20 mouse cellular contexts compared by ENCODE assay signal in the genomic region with DNA sequence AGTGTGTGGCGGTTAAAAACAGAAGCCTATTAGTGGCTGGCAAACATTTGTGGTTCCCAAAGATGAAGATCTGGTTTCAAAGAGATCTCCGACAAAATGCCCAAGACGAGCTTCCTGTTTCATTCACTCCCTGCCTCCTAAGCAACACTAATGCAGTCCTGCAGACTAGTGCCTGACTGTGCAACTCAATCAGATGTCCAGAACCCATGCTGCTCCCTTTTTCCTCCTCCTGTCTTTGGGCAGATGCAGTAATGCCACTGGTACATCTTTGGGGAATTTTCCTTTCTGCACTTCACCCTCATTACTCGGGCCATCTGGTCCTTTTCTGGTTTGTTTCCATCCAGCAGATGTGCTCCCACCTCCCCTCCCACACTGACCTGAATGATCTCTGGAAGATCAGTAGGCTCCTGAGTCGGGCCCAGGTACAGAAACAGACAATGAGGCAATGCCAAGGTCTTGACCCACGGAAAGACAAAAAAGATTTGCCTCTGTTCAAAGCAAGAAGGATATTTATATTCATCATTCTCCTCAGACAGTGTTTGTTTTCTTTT.
A peak's percentile ranks its signal among the peaks of the same experiment; 100 is the strongest.
DNase-seq lines count a peak whose midpoint lies in the region; ATAC-seq and TF ChIP-seq lines count a peak whose summit lies in the region.
"Had no signal": no experiment of that assay in that cellular context is flagged by ENCODE, and none has a peak within 500 bp of the region (broad histone marks: within the 10 kb centered on the region; RNA-seq: fewer than 3 reads in every experiment).

No protein-coding gene starts in this region.

- no peaks in the 10 kb centered on the region for H3K9me3 ChIP-seq in forebrain, embryonic 14.5 days (replicated peaks; ENCODE audit: control insufficient read depth, low read length)
- H3K9me3 ChIP-seq in forebrain, embryonic 15.5 days: no peaks in the 10 kb centered on the region
- no peaks in the 10 kb centered on the region for H3K9me3 ChIP-seq in midbrain, embryonic 14.5 days (ENCODE audit: control insufficient read depth, low read length)
- H3K9me3 ChIP-seq: embryonic facial prominence, embryonic 15.5 days; hindbrain, embryonic 15.5 days; limb, embryonic 15.5 days; stomach, embryonic 15.5 days had no signal

- no peak overlapping the region for H3K4me2 ChIP-seq in forebrain, embryonic 14.5 days (ENCODE audit: low read length)
- no peak overlapping the region for H3K4me2 ChIP-seq in forebrain, embryonic 15.5 days (replicated peaks)
- H3K4me2 ChIP-seq in midbrain, embryonic 14.5 days (ENCODE audit: low read length): no peak overlapping the region
- H3K4me2 ChIP-seq: embryonic facial prominence, embryonic 15.5 days; hindbrain, embryonic 15.5 days; limb, embryonic 15.5 days; stomach, embryonic 15.5 days had no signal

- 31% methylated on average over 6 of the region's 6 CpGs for WGBS in forebrain, embryonic 14.5 days
- WGBS in forebrain, embryonic 15.5 days: 22% methylated on average over 6 of the region's 6 CpGs
- 38% methylated on average over 6 of the region's 6 CpGs for WGBS in midbrain, embryonic 14.5 days

- no peak overlapping the region for H3K4me3 ChIP-seq in forebrain, embryonic 14.5 days (ENCODE audit: low read depth, low read length)
- H3K4me3 ChIP-seq in forebrain, embryonic 15.5 days: no peak overlapping the region
- H3K4me3 ChIP-seq in midbrain, embryonic 14.5 days (replicated peaks; ENCODE audit: low read depth, low read length): no peak overlapping the region
- H3K4me3 ChIP-seq: embryonic facial prominence, embryonic 15.5 days; hindbrain, embryonic 15.5 days; limb, embryonic 15.5 days; stomach, embryonic 15.5 days had no signal

- H3K4me1 ChIP-seq in forebrain, embryonic 14.5 days (ENCODE audit: control insufficient read depth, insufficient read depth, low read length): no peaks in the 10 kb centered on the region
- peaks cover 3% of the 10 kb centered on the region; the same call in 1 of the 2 replicates for H3K4me1 ChIP-seq in forebrain, embryonic 15.5 days
- no peaks in the 10 kb centered on the region for H3K4me1 ChIP-seq in midbrain, embryonic 14.5 days (ENCODE audit: control insufficient read depth, insufficient read depth, low read length)
- H3K4me1 ChIP-seq: embryonic facial prominence, embryonic 15.5 days; hindbrain, embryonic 15.5 days; limb, embryonic 15.5 days; stomach, embryonic 15.5 days had no signal

- H3K9ac ChIP-seq in forebrain, embryonic 14.5 days (ENCODE audit: low read length): no peak overlapping the region
- H3K9ac ChIP-seq in forebrain, embryonic 15.5 days (replicated peaks): no peak overlapping the region
- H3K9ac ChIP-seq in midbrain, embryonic 14.5 days (replicated peaks; ENCODE audit: low read length): no peak overlapping the region
- H3K9ac ChIP-seq: embryonic facial prominence, embryonic 15.5 days; hindbrain, embryonic 15.5 days; limb, embryonic 15.5 days; stomach, embryonic 15.5 days had no signal

- H3K36me3 ChIP-seq in forebrain, embryonic 14.5 days (ENCODE audit: control insufficient read depth, insufficient read depth, low read length): no peaks in the 10 kb centered on the region
- H3K36me3 ChIP-seq in forebrain, embryonic 15.5 days: no peaks in the 10 kb centered on the region
- no peaks in the 10 kb centered on the region for H3K36me3 ChIP-seq in midbrain, embryonic 14.5 days (ENCODE audit: control insufficient read depth, insufficient read depth, low read length)
- H3K36me3 ChIP-seq: embryonic facial prominence, embryonic 15.5 days; hindbrain, embryonic 15.5 days; limb, embryonic 15.5 days; stomach, embryonic 15.5 days had no signal

- H3K27me3 ChIP-seq in forebrain, embryonic 14.5 days (replicated peaks; ENCODE audit: control insufficient read depth, insufficient read depth, low read length): no peaks in the 10 kb centered on the region
- no peaks in the 10 kb centered on the region for H3K27me3 ChIP-seq in forebrain, embryonic 15.5 days
- no peaks in the 10 kb centered on the region for H3K27me3 ChIP-seq in midbrain, embryonic 14.5 days (ENCODE audit: control insufficient read depth, insufficient read depth, low read length)
- H3K27me3 ChIP-seq: embryonic facial prominence, embryonic 15.5 days; hindbrain, embryonic 15.5 days; limb, embryonic 15.5 days; Patski; stomach, embryonic 15.5 days had no signal

- peak; percentile 55; the same call in 1 of the 2 replicates for ATAC-seq in forebrain, embryonic 14.5 days
- ATAC-seq in forebrain, embryonic 15.5 days (replicated peaks): no peak
- no peak; the same call in 1 of the 2 replicates for ATAC-seq in midbrain, embryonic 14.5 days (ENCODE audit: low FRiP score, low TSS enrichment)
- ATAC-seq: activated CD4-positive, CD25-positive, alpha-beta regulatory T cell, adult 4 months; Patski had no signal

- no peak overlapping the region for H3K27ac ChIP-seq in forebrain, embryonic 14.5 days (ENCODE audit: low read depth, low read length)
- no peak overlapping the region for H3K27ac ChIP-seq in forebrain, embryonic 15.5 days (replicated peaks)
- no peak overlapping the region for H3K27ac ChIP-seq in midbrain, embryonic 14.5 days (replicated peaks; ENCODE audit: low read depth, low read length)
- H3K27ac ChIP-seq: embryonic facial prominence, embryonic 15.5 days; hindbrain, embryonic 15.5 days; limb, embryonic 15.5 days; stomach, embryonic 15.5 days had no signal

- no peak for TF ChIP-seq CTCF in brain, embryonic 14.5 days (IDR thresholded peaks at IDR 0.05; ENCODE audit: borderline replicate concordance, extremely low read depth, insufficient read depth, insufficient read length)

- peak; percentile 37 for DNase-seq in forebrain, embryonic 14.5 days (ENCODE audit: low spot score)
- peak; percentile 73 for DNase-seq in brain, embryonic 14.5 days (ENCODE audit: low read depth)
- peak; percentile 2 for DNase-seq in embryo, embryonic 11.5 days (ENCODE audit: low read depth, low spot score)
- DNase-seq in midbrain, embryonic 14.5 days: peak; percentile 20
- DNase-seq in right cerebral cortex, postnatal 10 days (ENCODE audit: low spot score in 2 of 2): no peak
- DNase-seq in yolk sac, embryonic 10.5 days (ENCODE audit: low spot score): no peak
- DNase-seq: adrenal gland, postnatal 25 days; cerebellum, adult 9-11 months; gastrocnemius, postnatal 10 days; kidney, adult 2 months; kidney, postnatal 36 days; lung, postnatal 10 days; right cerebral cortex, adult 18-20 months had no signal

- TF ChIP-seq POLR2A in brain, embryonic 14.5 days (IDR thresholded peaks at IDR 0.05; ENCODE audit: borderline replicate concordance, extremely low read depth, insufficient read depth, insufficient read length, poor library complexity, severe bottlenecking): no peak

Comparison
In these comparisons a context has a peak if more than half of its experiments do, and no peak if none do; other contexts are left out.
1. DNase-seq: peak in forebrain, embryonic 14.5 days (single experiment), brain, embryonic 14.5 days (single experiment), embryo, embryonic 11.5 days (single experiment) and midbrain, embryonic 14.5 days (single experiment); none in right cerebral cortex, postnatal 10 days (0 of 2) and yolk sac, embryonic 10.5 days (single experiment).